Mouse (Mus musculus) midbrain, embryonic 12.5 days (tissue): ENCODE data around the gene Olfr1258. TPM values are rescaled to one million over a fixed set of nuclear protein-coding genes. Genes with fewer than 3 reads are reported as not detected.
"Not testable (repeated sequence)": the region's sequence is repeated elsewhere in the genome, so short reads cannot be mapped to it uniquely, and the experiment has no call there.

ENCODE experiments used
- ATAC-seq: fragments of 200-750 bp; cut with Nextera tagmentation; 2 replicates; pipeline ENCODE4 v1.8.0; 2017; ENCODE audit warnings: low read depth, moderate TSS enrichment, moderate library complexity; ENCODE audit not compliant: low FRiP score
- H3K27ac ChIP-seq: fragments of 300-500 bp; sonication (generic); replicated peaks from 2 replicates; pipeline ENCODE4 v1.5.1; 2016; ENCODE audit warnings: mild to moderate bottlenecking
- H3K27me3 ChIP-seq: fragments of 300-500 bp; sonication (generic); 2 replicates; pipeline ENCODE4 v1.6.1; 2016; ENCODE audit warnings: mild to moderate bottlenecking
- H3K36me3 ChIP-seq: fragments of 300-500 bp; sonication (generic); 2 replicates; pipeline ENCODE4 v1.6.1; 2016
- H3K4me1 ChIP-seq: fragments of 300-500 bp; sonication (generic); 2 replicates; pipeline ENCODE4 v1.6.1; 2016
- H3K4me2 ChIP-seq: fragments of 300-500 bp; sonication (generic); replicated peaks from 2 replicates; pipeline ENCODE4 v1.6.1; 2016; ENCODE audit warnings: mild to moderate bottlenecking, moderate library complexity
- H3K4me3 ChIP-seq: fragments of 300-500 bp; sonication (generic); 2 replicates; pipeline ENCODE4 v1.5.1; 2016; ENCODE audit warnings: mild to moderate bottlenecking
- H3K9ac ChIP-seq: fragments of 300-500 bp; sonication (generic); replicated peaks from 2 replicates; pipeline ENCODE4 v1.6.1; 2016; ENCODE audit warnings: mild to moderate bottlenecking, moderate library complexity
- H3K9me3 ChIP-seq: fragments of 300-500 bp; sonication (generic); 2 replicates; pipeline ENCODE4 v1.6.1; 2016; ENCODE audit warnings: mild to moderate bottlenecking
- WGBS: fragments of 180-500 bp; shearing (Covaris S2); methylation state at CpG from one replicate; pipeline ENCODE4 v1.1.7; 2016; 5-methylcytosine and 5-hydroxymethylcytosine counted together
- polyA plus RNA-seq: library from polyadenylated mRNA; unstranded; fragments of >200 nt; fragmentation: Nextera tagmentation; extraction: Ambion mirVana; gene quantifications from 2 replicates; pipeline ENCODE4 v1.2.1, GENCODE M21; 2016

Olfr1258 gene
- polyA plus RNA-seq: not detected in 2 replicates

DNA sequence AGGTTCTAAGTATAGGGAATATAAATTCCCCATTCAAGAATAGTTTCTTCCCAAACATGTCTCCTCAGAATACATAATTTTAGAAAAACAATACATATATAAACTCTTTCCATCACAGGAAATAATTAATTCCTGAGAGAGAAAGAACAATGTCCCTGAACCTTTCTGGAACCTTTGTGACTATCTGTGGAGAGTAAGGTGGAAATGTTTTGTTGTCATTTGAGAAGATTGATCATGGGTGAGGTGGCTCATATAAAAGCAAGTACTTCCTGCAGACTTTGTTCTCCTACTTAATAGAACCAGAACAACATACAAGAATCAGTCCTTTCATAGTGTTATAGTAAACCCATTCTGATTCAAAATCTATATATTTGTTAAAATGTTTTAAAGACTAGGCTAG lies at the start of gene Olfr1258:
Olfr1258 (plus strand) TSS at position 301 of the 400 bp plus-strand sequence.
- Histone ChIP-seq H3K9ac (no peak within 1 kb of the TSS), H3K4me2 (no peak within 1 kb of the TSS), H3K36me3 (no peaks in the 10 kb centered on the region), H3K27ac (no peak within 1 kb of the TSS), H3K9me3 (no peaks in the 10 kb centered on the region), H3K4me1 (no peaks in the 10 kb centered on the region), H3K27me3 (no peaks in the 10 kb centered on the region), H3K4me3 (no peak within 1 kb of the TSS)
- no peak for ATAC-seq

DNA sequence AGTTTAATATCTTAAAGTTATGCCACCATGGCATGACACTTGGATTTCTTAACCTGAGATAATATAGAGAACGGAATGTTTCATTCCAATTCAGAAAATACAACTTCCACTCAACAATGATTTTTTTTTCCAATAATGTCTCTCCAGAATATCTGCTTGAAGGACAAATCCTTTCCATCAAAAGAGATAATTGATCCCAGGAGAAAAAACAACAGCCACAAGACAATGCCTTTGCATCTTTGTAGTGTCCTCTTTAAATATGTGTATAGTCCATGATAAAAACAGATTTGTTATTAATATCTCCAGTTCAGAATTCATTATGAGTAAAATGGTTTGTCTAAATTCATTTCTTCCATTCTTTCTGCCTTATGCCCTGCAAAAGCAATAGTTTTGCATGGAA lies 49.0 kb upstream of the Olfr1258 start, which contains the start of gene Olfr1257:
Olfr1257 (plus strand) TSS at position 301 of the 400 bp plus-strand sequence.
- no peak for ATAC-seq
- Histone ChIP-seq H3K9me3 (no peaks in the 10 kb centered on the region), H3K4me1 (no peaks in the 10 kb centered on the region), H3K36me3 (no peaks in the 10 kb centered on the region), H3K27ac (no peak within 1 kb of the TSS), H3K4me3 (no peak within 1 kb of the TSS), H3K9ac (no peak within 1 kb of the TSS), H3K27me3 (no peaks in the 10 kb centered on the region), H3K4me2 (no peak within 1 kb of the TSS)
- 88% methylated on average over 1 of the region's 1 CpGs for WGBS

- H3K9ac ChIP-seq, ATAC-seq, H3K4me3 ChIP-seq, H3K4me1 ChIP-seq, H3K27me3 ChIP-seq, H3K9me3 ChIP-seq, H3K27ac ChIP-seq, H3K36me3 ChIP-seq, H3K4me2 ChIP-seq: not testable (repeated sequence)
- 96% methylated on average over 8 of the region's 9 CpGs for WGBS
Measured at GRCm38 (mm10) chr2:89912616-89913015, 14.5 kb upstream of the Olfr1258 start.

GRCm38 (mm10) chr2:89948564-89948963 lies 21.5 kb downstream of the Olfr1258 start, which contains the start of gene Olfr1259:
Olfr1259 (minus strand) TSS chr2:89948664.
- Histone ChIP-seq H3K4me1 (no peaks in the 10 kb centered on the region), H3K9ac (no peak within 1 kb of the TSS), H3K27me3 (no peaks in the 10 kb centered on the region), H3K36me3 (no peaks in the 10 kb centered on the region), H3K4me3 (no peak within 1 kb of the TSS), H3K9me3 (no peaks in the 10 kb centered on the region), H3K4me2 (no peak within 1 kb of the TSS), H3K27ac (no peak within 1 kb of the TSS)
- 89% methylated on average over 5 of the region's 5 CpGs for WGBS
- ATAC-seq: no peak

GRCm38 (mm10) chr2:89974184-89974583 lies 47.1 kb downstream of the Olfr1258 start, which contains the start of gene Olfr1260:
Olfr1260 (plus strand) TSS chr2:89974340.
- WGBS: 81% methylated on average over 2 of the region's 2 CpGs
- no peak within 1 kb of the TSS for H3K4me2 ChIP-seq
- H3K9ac ChIP-seq: no peak within 1 kb of the TSS
- no peak within 1 kb of the TSS for H3K27ac ChIP-seq
- no peaks in the 10 kb centered on the region for H3K9me3 ChIP-seq
- H3K27me3 ChIP-seq: no peaks in the 10 kb centered on the region
- no peak for ATAC-seq
- H3K4me1 ChIP-seq: no peaks in the 10 kb centered on the region
- no peaks in the 10 kb centered on the region for H3K36me3 ChIP-seq
- no peak within 1 kb of the TSS for H3K4me3 ChIP-seq

DNA sequence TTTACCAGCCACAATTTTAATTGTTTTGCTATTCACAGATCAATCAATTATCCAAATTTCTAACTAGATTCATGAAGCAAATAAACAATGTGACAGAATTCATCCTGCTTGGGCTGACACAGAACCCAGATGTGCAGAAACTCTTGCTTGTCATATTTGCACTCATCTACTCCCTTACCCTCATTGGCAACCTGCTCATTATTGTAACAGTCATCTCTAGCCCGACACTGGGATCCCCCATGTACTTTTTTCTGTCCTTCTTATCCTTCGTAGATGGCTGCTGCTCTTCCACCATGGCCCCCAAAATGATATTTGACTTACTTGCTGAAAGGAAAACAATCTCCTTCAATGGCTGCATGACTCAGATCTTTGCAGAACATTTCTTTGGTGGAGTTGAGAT lies 50.6 kb downstream of the Olfr1258 start:
- 83% methylated on average over 2 of the region's 2 CpGs for WGBS
- no peak overlapping the region for H3K4me2 ChIP-seq
- ATAC-seq: no peak
- no peaks in the 10 kb centered on the region for H3K4me1 ChIP-seq
- no peaks in the 10 kb centered on the region for H3K9me3 ChIP-seq
- no peaks in the 10 kb centered on the region for H3K27me3 ChIP-seq
- H3K27ac ChIP-seq: no peak overlapping the region
- H3K4me3 ChIP-seq: no peak overlapping the region
- no peak overlapping the region for H3K9ac ChIP-seq
- no peaks in the 10 kb centered on the region for H3K36me3 ChIP-seq

Other genes starting within 250 kb of the Olfr1258 start
- gene Olfr1252, start 202.3 kb upstream of the Olfr1258 start, polyA plus RNA-seq: not detected in 2 replicates
- gene Olfr1253, start 170.2 kb upstream of the Olfr1258 start, polyA plus RNA-seq: not detected in 2 replicates
- gene Olfr1254, start 133.7 kb upstream of the Olfr1258 start, polyA plus RNA-seq: not detected in 2 replicates
- not detected in 2 replicates for gene Olfr1255, start 115.3 kb upstream of the Olfr1258 start, polyA plus RNA-seq
- not detected in 2 replicates for gene Olfr1256, start 85.8 kb upstream of the Olfr1258 start, polyA plus RNA-seq
- gene Olfr48, start 79.1 kb upstream of the Olfr1258 start, polyA plus RNA-seq: not detected in 2 replicates
- gene Olfr1257, start 48.9 kb upstream of the Olfr1258 start, polyA plus RNA-seq: not detected in 2 replicates
- gene Olfr1259, start 21.4 kb downstream of the Olfr1258 start, polyA plus RNA-seq: not detected in 2 replicates
- not detected in 2 replicates for gene Olfr1260, start 47.0 kb downstream of the Olfr1258 start, polyA plus RNA-seq
- gene Olfr1261, start 63.9 kb downstream of the Olfr1258 start, polyA plus RNA-seq: not detected in 2 replicates
- not detected in 2 replicates for gene Olfr1262, start 72.8 kb downstream of the Olfr1258 start, polyA plus RNA-seq
- gene Olfr1263, start 84.8 kb downstream of the Olfr1258 start, polyA plus RNA-seq: not detected in 2 replicates
- not detected in 2 replicates for gene Olfr1264, start 98.3 kb downstream of the Olfr1258 start, polyA plus RNA-seq
- not detected in 2 replicates for gene Olfr1265, start 108.0 kb downstream of the Olfr1258 start, polyA plus RNA-seq
- not detected in 2 replicates for gene Olfr140, start 136.3 kb downstream of the Olfr1258 start, polyA plus RNA-seq
- not detected in 2 replicates for gene Olfr1269, start 194.1 kb downstream of the Olfr1258 start, polyA plus RNA-seq
- not detected in 2 replicates for gene Olfr32, start 215.0 kb downstream of the Olfr1258 start, polyA plus RNA-seq
- not detected in 2 replicates for gene Olfr1270, start 225.8 kb downstream of the Olfr1258 start, polyA plus RNA-seq